Mouse (Mus musculus) lung, embryonic 14.5 days (tissue): ENCODE data around the gene Gm10277. TPM values are rescaled to one million over a fixed set of nuclear protein-coding genes. Genes with fewer than 3 reads are reported as not detected.

ENCODE experiments used
- ATAC-seq: fragments of 200-750 bp; cut with Nextera tagmentation; 2 replicates; pipeline ENCODE4 v1.8.0; 2017; ENCODE audit warnings: mild to moderate bottlenecking, moderate TSS enrichment, moderate library complexity; ENCODE audit not compliant: insufficient read depth
- DNase-seq: peaks from one replicate; pipeline ENCODE4 v3.0.0-alpha.2; 2015
- H3K27ac ChIP-seq: fragments of 300-500 bp; sonication (generic); 2 replicates; pipeline ENCODE4 v1.5.1; 2014; ENCODE audit warnings: low read depth, mild to moderate bottlenecking, moderate library complexity
- H3K27me3 ChIP-seq: fragments of 300-500 bp; sonication (generic); 2 replicates; pipeline ENCODE4 v1.6.1; 2014; ENCODE audit warnings: low read length, control low read depth; ENCODE audit not compliant: insufficient read depth
- H3K36me3 ChIP-seq: fragments of 300-500 bp; sonication (generic); 2 replicates; pipeline ENCODE4 v1.6.1; 2014; ENCODE audit warnings: control low read depth; ENCODE audit not compliant: insufficient read depth
- H3K4me1 ChIP-seq: fragments of 300-500 bp; sonication (generic); 2 replicates; pipeline ENCODE4 v1.6.1; 2014; ENCODE audit warnings: antibody characterized with exemption, control low read depth; ENCODE audit not compliant: insufficient read depth
- H3K4me2 ChIP-seq: fragments of 300-500 bp; sonication (generic); 2 replicates; pipeline ENCODE4 v1.6.1; 2014; ENCODE audit warnings: mild to moderate bottlenecking
- H3K4me3 ChIP-seq: fragments of 300-500 bp; sonication (generic); 2 replicates; pipeline ENCODE4 v1.5.1; 2014; ENCODE audit warnings: low read depth, low read length
- H3K9ac ChIP-seq: fragments of 300-500 bp; sonication (generic); 2 replicates; pipeline ENCODE4 v1.6.1; 2014
- H3K9me3 ChIP-seq: fragments of 300-500 bp; sonication (generic); 2 replicates; pipeline ENCODE4 v1.6.1; 2016; ENCODE audit warnings: low read depth, low read length, control low read depth
- CTCF ChIP-seq: IDR thresholded peaks from 2 replicates; pipeline ENCODE4 v1.5.1; 2016; ENCODE audit warnings: antibody characterized with exemption, low read depth
- WGBS: fragments of 180-500 bp; shearing (Covaris S2); extraction: QIAGEN DNeasy Blood & Tissue Kit; methylation state at CpG from one replicate; pipeline ENCODE4 v1.1.7; 2014; 5-methylcytosine and 5-hydroxymethylcytosine counted together
- polyA plus RNA-seq: library from polyadenylated mRNA; unstranded; fragments of >200 nt; fragmentation: Nextera tagmentation; extraction: Ambion mirVana; gene quantifications from 2 replicates; pipeline ENCODE4 v1.2.1, GENCODE M21; 2014

The Gm10277 gene
- polyA plus RNA-seq, 1 experiment from 2014 or later: 1.5 TPM

DNA sequence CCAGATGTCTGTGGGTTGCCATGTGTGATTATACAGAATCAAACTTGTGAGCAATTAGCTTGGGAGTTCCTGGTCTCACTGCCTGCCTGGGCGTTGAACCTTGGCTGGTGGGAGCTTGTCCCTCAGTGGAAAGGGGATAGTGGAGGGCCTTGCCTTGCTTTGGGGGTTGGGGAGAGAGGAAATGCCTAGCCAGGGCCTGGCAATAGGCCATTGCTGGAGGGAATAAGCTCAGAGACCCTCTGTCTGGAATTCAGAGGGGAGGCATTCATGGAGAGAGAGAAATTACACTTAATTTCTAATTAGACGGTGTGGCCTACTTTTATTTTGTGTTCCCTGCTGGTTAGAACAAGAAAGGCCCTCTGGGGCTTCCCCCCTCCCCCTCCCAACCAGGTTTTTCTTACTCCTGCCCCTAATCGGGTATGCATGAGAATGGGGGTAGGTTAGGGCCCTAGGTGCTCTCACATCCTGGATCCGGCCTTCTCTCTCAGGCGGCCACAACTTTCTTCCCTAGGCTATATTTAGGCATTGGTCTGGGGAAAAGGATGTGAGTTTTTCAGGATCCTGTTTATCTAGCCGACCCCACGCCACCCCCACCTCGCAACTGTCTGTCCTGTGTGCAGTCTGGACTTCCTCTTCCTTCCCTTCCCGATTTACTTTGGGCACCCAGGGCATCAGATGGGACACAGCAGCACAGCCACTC, 11.7 kb downstream of the Gm10277 start:
- Histone ChIP-seq H3K27ac (peak overlapping the region; percentile 46; the same call in 1 of the 2 replicates), H3K4me1 (0 out of 2 replicates have a peak, but pooled peaks cover 4% of the 10 kb centered on the region), H3K27me3 (no peaks in the 10 kb centered on the region), H3K4me3 (no peak overlapping the region), H3K9me3 (no peaks in the 10 kb centered on the region), H3K9ac (no peak overlapping the region), H3K36me3 (peaks cover 16% of the 10 kb centered on the region; the same call in 1 of the 2 replicates), H3K4me2 (no peak overlapping the region)
- 50% methylated on average over 9 of the region's 9 CpGs for WGBS
- ATAC-seq (no peak; the same call in 1 of the 2 replicates), DNase-seq (peak; percentile 37)
- TF ChIP-seq CTCF: no peak

- H3K4me3 ChIP-seq: no peak overlapping the region
- no peaks in the 10 kb centered on the region for H3K27me3 ChIP-seq
- H3K9ac ChIP-seq: no peak overlapping the region
- DNase-seq (peak; percentile 13), ATAC-seq (no peak; the same call in 1 of the 2 replicates)
- H3K4me2 ChIP-seq: 0 out of 2 replicates have a peak overlapping the region, but pooled peaks have one; percentile 2
- TF ChIP-seq CTCF: no peak
- H3K36me3 ChIP-seq: no peaks in the 10 kb centered on the region
- peak overlapping the region; percentile 77 for H3K27ac ChIP-seq
- H3K4me1 ChIP-seq: peaks cover 4% of the 10 kb centered on the region; the same call in 1 of the 2 replicates
- no peaks in the 10 kb centered on the region for H3K9me3 ChIP-seq
- 53% methylated on average over 8 of the region's 8 CpGs for WGBS
Measured at GRCm38 (mm10) chr11:77771879-77772713, 15.5 kb downstream of the Gm10277 start.

GRCm38 (mm10) chr11:77770346-77770745, 17.2 kb downstream of the Gm10277 start:
- no peak for ATAC-seq

DNA sequence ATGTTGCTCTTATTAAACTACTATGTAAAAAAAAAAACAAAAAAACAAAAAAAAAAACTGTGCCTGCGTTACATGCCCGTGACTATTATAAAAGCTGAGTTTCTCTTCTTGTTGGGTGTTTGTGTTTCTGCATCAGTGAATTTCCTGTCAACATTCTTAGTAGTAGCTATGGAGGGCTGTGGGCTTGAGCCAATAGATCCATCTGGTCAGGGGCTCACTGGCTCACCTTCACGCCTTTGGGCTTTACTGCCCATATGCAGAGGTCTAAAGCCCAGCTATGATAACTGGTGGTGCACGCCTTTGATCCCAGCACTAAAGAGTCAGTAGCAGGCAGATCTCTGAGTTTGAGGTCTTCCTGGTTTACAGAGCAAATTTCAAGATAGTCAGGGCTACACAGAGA, 18.1 kb downstream of the Gm10277 start:
- no peak overlapping the region for H3K4me3 ChIP-seq
- peaks cover 17% of the 10 kb centered on the region; the same call in 1 of the 2 replicates for H3K4me1 ChIP-seq
- H3K36me3 ChIP-seq: no peaks in the 10 kb centered on the region
- H3K27ac ChIP-seq: no peak overlapping the region
- DNase-seq (no peak), ATAC-seq (no peak)
- no peak for TF ChIP-seq CTCF
- H3K27me3 ChIP-seq: no peaks in the 10 kb centered on the region
- no peak overlapping the region for H3K4me2 ChIP-seq
- no peaks in the 10 kb centered on the region for H3K9me3 ChIP-seq
- H3K9ac ChIP-seq: no peak overlapping the region
- WGBS: 73% methylated on average over 4 of the region's 4 CpGs

More at GRCm38 (mm10) chr11:77770346-77770745, 17.2 kb downstream of the Gm10277 start:
- no peaks in the 10 kb centered on the region for H3K36me3 ChIP-seq
- H3K27ac ChIP-seq: no peak overlapping the region
- 68% methylated on average over 8 of the region's 8 CpGs for WGBS
- H3K9ac ChIP-seq: no peak overlapping the region
- H3K27me3 ChIP-seq: no peaks in the 10 kb centered on the region
- no peak for TF ChIP-seq CTCF
- H3K4me3 ChIP-seq: no peak overlapping the region
- H3K9me3 ChIP-seq: no peaks in the 10 kb centered on the region
- H3K4me2 ChIP-seq: no peak overlapping the region
- peaks cover 12% of the 10 kb centered on the region; the same call in 1 of the 2 replicates for H3K4me1 ChIP-seq
- no peak for DNase-seq

DNA sequence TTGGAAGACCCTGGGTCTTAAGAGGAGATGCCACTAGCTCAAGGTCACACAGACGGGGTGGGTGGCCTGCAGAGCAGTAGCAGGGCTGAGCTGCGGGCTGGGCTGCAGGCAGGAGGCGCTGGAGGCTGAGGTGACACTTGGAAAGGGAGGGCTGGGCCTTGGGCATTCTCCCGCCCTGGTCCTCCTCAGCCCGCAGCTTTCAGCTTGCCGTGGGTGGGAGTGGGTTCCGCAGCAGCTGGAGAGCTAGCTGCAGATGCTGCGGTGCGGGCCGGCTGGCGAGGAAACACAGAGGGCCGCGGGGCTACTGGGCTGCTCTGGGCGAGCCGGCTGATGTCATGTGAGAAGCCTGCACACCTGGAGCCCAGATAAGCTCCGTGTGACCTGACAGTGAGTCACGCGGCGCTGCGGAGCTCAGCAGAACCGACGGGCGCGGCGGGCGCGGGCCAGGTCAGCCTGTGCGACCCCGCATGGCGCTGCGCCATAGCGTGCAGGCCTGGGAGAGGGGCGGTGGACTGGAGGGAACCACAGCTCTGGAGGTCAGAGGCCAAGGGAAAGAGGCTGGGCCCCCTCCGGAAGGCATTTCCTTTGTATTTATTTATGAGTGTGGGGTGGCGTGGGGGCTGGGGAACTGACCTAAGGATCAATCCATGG, 21.1 kb downstream of the Gm10277 start:
- H3K9me3 ChIP-seq: no peaks in the 10 kb centered on the region
- TF ChIP-seq CTCF: peak; percentile 64
- H3K4me3 ChIP-seq: peak overlapping the region; percentile 41
- H3K4me1 ChIP-seq: peaks cover 23% of the 10 kb centered on the region; the same call in 1 of the 2 replicates
- H3K4me2 ChIP-seq: peak overlapping the region; percentile 91
- peak overlapping the region; percentile 52; the same call in 1 of the 2 replicates for H3K27ac ChIP-seq
- DNase-seq (peak; percentile 67), ATAC-seq (peak; percentile 36; the same call in 1 of the 2 replicates)
- H3K36me3 ChIP-seq: no peaks in the 10 kb centered on the region
- WGBS: 3% methylated on average over 35 of the region's 35 CpGs
- no peaks in the 10 kb centered on the region for H3K27me3 ChIP-seq
- H3K9ac ChIP-seq: peak overlapping the region; percentile 45

- 52% methylated on average over 4 of the region's 4 CpGs for WGBS
- no peaks in the 10 kb centered on the region for H3K36me3 ChIP-seq
- H3K9me3 ChIP-seq: no peaks in the 10 kb centered on the region
- peak overlapping the region; percentile 44; the same call in 1 of the 2 replicates for H3K27ac ChIP-seq
- H3K4me3 ChIP-seq: no peak overlapping the region
- TF ChIP-seq CTCF: no peak
- no peak for DNase-seq
- ATAC-seq: no peak
- no peak overlapping the region for H3K9ac ChIP-seq
- H3K4me2 ChIP-seq: peak overlapping the region; percentile 91
- H3K27me3 ChIP-seq: no peaks in the 10 kb centered on the region
- peaks cover 23% of the 10 kb centered on the region; the same call in 1 of the 2 replicates for H3K4me1 ChIP-seq
Measured at GRCm38 (mm10) chr11:77765459-77765777, 22.1 kb downstream of the Gm10277 start.
